Mouse (Mus musculus): ENCODE data around the gene Ciz1. TPM values are rescaled to one million over a fixed set of nuclear protein-coding genes. Genes with fewer than 3 reads are reported as not detected.

Gene Ciz1
- polyA plus RNA-seq, 1 experiment: 159 TPM

DNA sequence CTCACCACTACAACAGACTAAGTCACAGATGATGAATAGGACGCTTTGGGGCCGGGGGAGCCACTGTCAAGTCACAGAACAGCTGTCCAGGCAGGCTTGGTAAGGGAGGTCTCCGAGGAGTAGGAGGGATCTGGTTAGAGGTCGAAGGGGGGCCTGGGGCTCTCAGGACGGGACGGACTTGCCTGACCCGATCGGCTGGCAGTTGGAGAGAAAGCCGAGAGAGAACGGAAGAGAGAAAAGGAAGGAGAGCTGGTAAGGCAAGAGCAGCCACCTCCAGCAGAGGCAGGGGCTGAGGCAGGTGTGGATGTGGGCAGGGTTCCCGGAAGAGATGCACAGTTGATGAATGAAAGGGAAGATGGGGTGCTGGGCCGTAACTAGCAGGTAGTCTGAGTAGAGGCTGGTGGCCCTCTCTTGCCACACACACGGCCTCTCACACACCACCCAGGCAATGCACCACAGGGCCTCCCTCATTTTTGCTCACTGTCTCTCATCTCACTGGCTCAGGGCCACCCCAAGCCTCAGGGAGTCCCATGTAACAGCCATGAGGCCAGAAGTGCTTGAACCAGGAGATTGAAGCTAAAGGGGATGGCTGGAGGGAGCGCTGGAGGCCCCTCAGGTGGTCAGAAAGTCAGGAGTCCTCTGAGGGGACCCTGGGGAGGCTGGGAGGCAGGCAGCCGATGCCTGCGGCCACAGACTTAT is 43.1 kb upstream of the Ciz1 start:
- Histone ChIP-seq H3K27me3 (ENCODE audit: control insufficient read depth, insufficient read depth, low read length) (no peaks in the 10 kb centered on the region), H3K4me3 (replicated peaks; ENCODE audit: insufficient read depth, low read depth, low read length) (no peak overlapping the region), H3K27ac (ENCODE audit: insufficient read depth, low read length) (peak overlapping the region; percentile 34; the same call in 1 of the 2 replicates), H3K4me1 (ENCODE audit: control insufficient read depth, insufficient read depth, low read length) (peaks cover 39% of the 10 kb centered on the region)
- DNase-seq: peak; percentile 61 to 63
- WGBS: 54% methylated on average over 16 of the region's 16 CpGs
- TF ChIP-seq CTCF (IDR thresholded peaks at IDR 0.05; ENCODE audit: borderline replicate concordance, insufficient read depth, low read depth, low read length) (no peak), POLR2A (IDR thresholded peaks at IDR 0.05; ENCODE audit: borderline replicate concordance, insufficient read depth, low read length) (no peak)

DNA sequence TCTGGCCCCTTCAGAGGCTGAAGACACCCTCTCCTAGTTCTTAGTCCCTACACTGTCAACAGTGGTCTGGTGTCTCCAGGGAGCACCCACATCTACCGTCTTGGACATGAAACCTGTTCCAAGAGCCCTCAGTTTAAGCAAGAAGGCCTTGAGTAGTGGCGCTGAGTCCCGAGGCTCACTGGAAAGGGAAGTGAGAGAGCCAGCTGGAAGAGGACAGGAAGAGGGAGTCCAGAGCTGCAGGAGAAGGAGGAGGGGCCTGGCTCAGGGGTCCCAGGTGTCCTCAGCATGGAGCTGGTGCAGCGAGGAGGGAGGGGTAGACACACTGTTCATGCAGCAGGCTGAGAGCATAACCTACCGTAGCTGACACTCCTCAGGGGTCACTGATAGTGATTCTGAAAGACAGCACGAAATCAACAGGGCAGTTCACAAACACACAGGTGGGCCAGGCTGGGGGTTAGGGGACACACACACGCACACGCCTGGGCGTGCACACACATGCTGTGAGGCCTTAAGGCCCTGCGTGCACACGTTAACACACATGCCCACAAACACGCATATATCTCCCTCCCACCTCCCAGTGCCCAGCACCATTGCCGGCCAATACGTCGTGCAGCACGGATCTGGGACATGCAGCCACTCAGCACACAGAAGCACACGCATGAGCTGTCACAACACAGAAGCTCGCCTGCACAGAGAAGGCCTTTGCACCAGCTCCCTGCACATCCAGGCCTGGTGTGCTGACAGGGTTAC is 41.9 kb upstream of the Ciz1 start:
- WGBS: 66% methylated on average over 18 of the region's 18 CpGs
- H3K27me3 ChIP-seq (ENCODE audit: control insufficient read depth, insufficient read depth, low read length): no peaks in the 10 kb centered on the region
- no peak overlapping the region for H3K4me3 ChIP-seq (replicated peaks; ENCODE audit: insufficient read depth, low read depth, low read length)
- TF ChIP-seq POLR2A (IDR thresholded peaks at IDR 0.05; ENCODE audit: borderline replicate concordance, insufficient read depth, low read length) (no peak), CTCF (IDR thresholded peaks at IDR 0.05; ENCODE audit: borderline replicate concordance, insufficient read depth, low read depth, low read length) (no peak)
- DNase-seq: peak in 1 of 2 experiments; percentile 40
- H3K27ac ChIP-seq (ENCODE audit: insufficient read depth, low read length): no peak overlapping the region
- peaks cover 35% of the 10 kb centered on the region for H3K4me1 ChIP-seq (ENCODE audit: control insufficient read depth, insufficient read depth, low read length)

GRCm38 (mm10) chr2:32311443-32312317 is 40.4 kb upstream of the Ciz1 start:
- Histone ChIP-seq H3K4me1 (ENCODE audit: control insufficient read depth, insufficient read depth, low read length) (peaks cover 36% of the 10 kb centered on the region), H3K4me3 (replicated peaks; ENCODE audit: insufficient read depth, low read depth, low read length) (no peak overlapping the region), H3K27me3 (ENCODE audit: control insufficient read depth, insufficient read depth, low read length) (no peaks in the 10 kb centered on the region), H3K27ac (ENCODE audit: insufficient read depth, low read length) (0 out of 2 replicates have a peak overlapping the region, but pooled peaks have one; percentile 12)
- 18% methylated on average over 39 of the region's 42 CpGs for WGBS
- no peak for DNase-seq
- TF ChIP-seq CTCF (IDR thresholded peaks at IDR 0.05; ENCODE audit: borderline replicate concordance, insufficient read depth, low read depth, low read length) (no peak), POLR2A (IDR thresholded peaks at IDR 0.05; ENCODE audit: borderline replicate concordance, insufficient read depth, low read length) (no peak)

DNA sequence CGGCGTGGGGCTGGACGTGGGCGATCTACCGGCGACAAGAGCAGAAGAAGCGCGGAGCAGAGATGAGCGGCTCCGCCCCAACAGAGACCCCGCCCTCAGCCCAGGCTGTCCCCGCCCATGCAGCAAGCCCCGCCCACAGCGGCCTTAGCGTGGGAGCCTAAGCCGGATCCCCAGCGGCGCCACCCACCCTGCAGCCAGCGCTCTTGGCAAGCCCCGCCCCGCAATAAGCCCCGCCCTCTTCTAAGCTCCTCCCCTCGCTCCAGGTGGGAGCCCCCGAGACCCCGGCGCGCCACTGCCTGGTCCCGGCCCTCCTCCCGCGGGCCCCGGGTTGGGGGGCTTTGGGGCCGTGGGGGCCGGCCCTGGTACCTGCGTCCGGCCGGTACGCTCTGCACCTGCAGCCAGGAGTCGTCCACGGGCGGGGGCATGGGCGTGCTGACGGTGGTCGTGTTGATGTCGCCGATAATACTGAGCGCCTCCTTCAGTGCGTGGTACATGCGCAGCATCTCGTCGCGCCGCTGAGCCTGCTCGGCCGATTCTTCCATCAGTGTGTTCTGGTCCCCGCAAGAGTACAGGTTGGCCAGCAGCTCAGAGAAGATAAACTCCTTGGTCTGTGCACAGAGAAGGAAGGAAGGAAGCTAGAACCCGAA is 39.7 kb upstream of the Ciz1 start:
- Histone ChIP-seq H3K27ac (ENCODE audit: insufficient read depth, low read length) (peak overlapping the region; percentile 11; the same call in 1 of the 2 replicates), H3K4me1 (ENCODE audit: control insufficient read depth, insufficient read depth, low read length) (peaks cover 43% of the 10 kb centered on the region), H3K4me3 (replicated peaks; ENCODE audit: insufficient read depth, low read depth, low read length) (no peak overlapping the region), H3K27me3 (ENCODE audit: control insufficient read depth, insufficient read depth, low read length) (no peaks in the 10 kb centered on the region)
- DNase-seq: peak in 1 of 2 experiments; percentile 63
- WGBS: 16% methylated on average over 50 of the region's 56 CpGs
- TF ChIP-seq POLR2A (IDR thresholded peaks at IDR 0.05; ENCODE audit: borderline replicate concordance, insufficient read depth, low read length): no peak
- no peak for TF ChIP-seq CTCF (IDR thresholded peaks at IDR 0.05; ENCODE audit: borderline replicate concordance, insufficient read depth, low read depth, low read length)

DNA sequence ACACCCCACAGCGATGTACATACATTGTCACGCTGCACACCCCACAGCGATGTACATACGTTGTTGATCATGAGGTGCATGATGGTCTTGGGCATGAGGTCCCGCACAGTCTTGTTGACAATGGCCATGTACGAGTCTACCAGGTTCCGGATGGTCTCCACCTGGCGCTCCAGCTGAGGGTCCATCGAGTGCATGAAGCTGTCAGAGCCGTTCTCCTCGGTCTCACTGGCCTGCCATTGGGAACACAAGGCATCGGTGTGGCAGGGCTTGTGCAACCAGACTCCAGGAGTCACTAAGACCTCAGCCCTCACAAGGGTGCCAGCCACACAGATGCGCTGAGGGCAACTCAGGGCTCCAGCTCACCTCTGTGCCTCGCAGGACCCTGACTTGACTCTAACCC is 37.3 kb upstream of the Ciz1 start:
- TF ChIP-seq CTCF (IDR thresholded peaks at IDR 0.05; ENCODE audit: borderline replicate concordance, insufficient read depth, low read depth, low read length) (no peak), POLR2A (IDR thresholded peaks at IDR 0.05; ENCODE audit: borderline replicate concordance, insufficient read depth, low read length) (no peak)
- Histone ChIP-seq H3K27ac (ENCODE audit: insufficient read depth, low read length) (no peak overlapping the region), H3K27me3 (ENCODE audit: control insufficient read depth, insufficient read depth, low read length) (no peaks in the 10 kb centered on the region), H3K4me3 (replicated peaks; ENCODE audit: insufficient read depth, low read depth, low read length) (no peak overlapping the region), H3K4me1 (ENCODE audit: control insufficient read depth, insufficient read depth, low read length) (peaks cover 37% of the 10 kb centered on the region)
- no peak for DNase-seq
- 89% methylated on average over 14 of the region's 14 CpGs for WGBS

GRCm38 (mm10) chr2:32315751-32316150 is 36.4 kb upstream of the Ciz1 start:
- Histone ChIP-seq H3K4me1 (ENCODE audit: control insufficient read depth, insufficient read depth, low read length) (peaks cover 37% of the 10 kb centered on the region), H3K4me3 (replicated peaks; ENCODE audit: insufficient read depth, low read depth, low read length) (no peak overlapping the region), H3K27me3 (ENCODE audit: control insufficient read depth, insufficient read depth, low read length) (no peaks in the 10 kb centered on the region), H3K27ac (ENCODE audit: insufficient read depth, low read length) (no peak overlapping the region; the same call in 1 of the 2 replicates)
- no peak for DNase-seq
- TF ChIP-seq CTCF (IDR thresholded peaks at IDR 0.05; ENCODE audit: borderline replicate concordance, insufficient read depth, low read depth, low read length) (no peak), POLR2A (IDR thresholded peaks at IDR 0.05; ENCODE audit: borderline replicate concordance, insufficient read depth, low read length) (no peak)
- WGBS: 15% methylated on average over 8 of the region's 8 CpGs
